Mouse (Mus musculus): ENCODE measurements around the gene Slc25a53. TPM values are rescaled to one million over a fixed set of nuclear protein-coding genes. Genes with fewer than 3 reads are reported as not detected.
"Not testable (repeated sequence)": the region's sequence is repeated elsewhere in the genome, so short reads cannot be mapped to it uniquely, and the experiment has no call there.

The Slc25a53 gene
- polyA plus RNA-seq, 1 experiment, result 10.0 TPM

DNA sequence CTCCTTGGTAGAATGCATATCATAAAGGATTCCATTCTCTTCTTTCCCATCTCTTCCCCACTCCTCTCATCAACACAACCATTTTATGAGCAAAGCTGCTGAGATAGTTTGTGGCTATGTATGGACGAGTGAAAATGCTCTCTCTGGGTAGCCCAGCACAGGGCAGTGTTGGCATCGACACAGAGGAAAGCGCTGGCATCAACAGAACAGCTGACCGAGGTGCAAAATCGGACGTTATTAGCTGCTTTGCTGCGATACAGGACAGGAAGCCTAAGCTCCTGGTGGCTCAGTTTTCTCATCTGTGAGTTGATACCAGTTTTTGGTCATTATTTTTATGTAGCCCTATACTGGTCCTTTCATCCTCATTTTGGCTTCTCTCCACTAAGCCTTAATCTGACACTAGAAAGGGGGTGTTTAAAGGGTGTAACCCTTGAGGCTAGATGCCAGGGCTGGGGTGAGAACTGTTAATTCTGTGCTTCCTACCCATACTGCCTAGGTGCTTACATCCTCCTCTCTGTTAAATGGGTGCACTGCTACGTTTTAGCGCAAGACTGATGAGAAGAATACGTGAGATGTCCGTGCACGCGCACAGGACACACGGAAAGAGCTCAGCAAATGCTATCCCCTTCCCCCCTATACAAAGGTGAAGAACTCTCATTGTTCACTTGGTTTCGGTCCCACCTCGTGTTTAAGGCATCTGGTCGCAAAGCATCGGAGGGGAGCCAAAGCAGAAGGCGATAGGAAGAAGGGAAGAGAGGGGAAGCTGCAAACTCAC, 45.7 kb downstream of the Slc25a53 start:
- H3K27ac ChIP-seq (replicated peaks; ENCODE audit: low read depth, low read length), result no peak overlapping the region

GRCm38 (mm10) chrX:136991274-136991673, 46.8 kb downstream of the Slc25a53 start:
- Histone ChIP-seq H3K4me1 (ENCODE audit: control insufficient read depth, insufficient read depth, insufficient read length, low read length) (no peaks in the 10 kb centered on the region), H3K27ac (replicated peaks; ENCODE audit: low read depth, low read length) (no peak overlapping the region), H3K4me3 (ENCODE audit: insufficient read depth, low read depth, low read length) (no peak overlapping the region)

More for the DNA sequence above, 45.7 kb downstream of the Slc25a53 start:
- Histone ChIP-seq H3K4me3 (ENCODE audit: insufficient read depth, low read depth, low read length) (peak overlapping the region; percentile 31), H3K4me1 (ENCODE audit: control insufficient read depth, insufficient read depth, insufficient read length, low read length) (no peaks in the 10 kb centered on the region)

- Histone ChIP-seq H3K4me1 (ENCODE audit: control insufficient read depth, insufficient read depth, insufficient read length, low read length) (no peaks in the 10 kb centered on the region), H3K4me3 (ENCODE audit: insufficient read depth, low read depth, low read length) (no peak overlapping the region), H3K27ac (replicated peaks; ENCODE audit: low read depth, low read length) (no peak overlapping the region)
Observed at GRCm38 (mm10) chrX:136986039-136986438, 52.1 kb downstream of the Slc25a53 start.

DNA sequence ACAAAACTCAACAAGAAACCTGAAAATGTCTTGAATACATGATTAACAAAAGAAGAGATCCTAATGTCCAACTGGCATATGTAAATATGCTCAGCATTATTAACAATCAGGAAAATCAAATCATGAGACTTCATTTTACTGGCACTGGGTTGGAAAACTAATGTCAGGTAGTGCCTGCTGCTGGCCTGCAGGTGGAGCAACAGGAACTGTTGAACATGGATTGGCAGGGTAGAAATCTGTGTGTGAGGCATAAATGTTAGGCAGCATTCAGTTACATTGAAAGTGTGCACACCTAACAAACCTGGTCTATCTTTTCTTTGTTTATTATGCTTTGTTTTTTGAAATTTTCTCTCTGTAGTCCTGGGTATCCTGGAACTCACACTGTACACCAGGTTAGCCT, 59.5 kb downstream of the Slc25a53 start:
- Histone ChIP-seq H3K4me1 (ENCODE audit: control insufficient read depth, insufficient read depth, insufficient read length, low read length) (no peaks in the 10 kb centered on the region), H3K27ac (replicated peaks; ENCODE audit: low read depth, low read length) (no peak overlapping the region), H3K4me3 (ENCODE audit: insufficient read depth, low read depth, low read length) (no peak overlapping the region)

DNA sequence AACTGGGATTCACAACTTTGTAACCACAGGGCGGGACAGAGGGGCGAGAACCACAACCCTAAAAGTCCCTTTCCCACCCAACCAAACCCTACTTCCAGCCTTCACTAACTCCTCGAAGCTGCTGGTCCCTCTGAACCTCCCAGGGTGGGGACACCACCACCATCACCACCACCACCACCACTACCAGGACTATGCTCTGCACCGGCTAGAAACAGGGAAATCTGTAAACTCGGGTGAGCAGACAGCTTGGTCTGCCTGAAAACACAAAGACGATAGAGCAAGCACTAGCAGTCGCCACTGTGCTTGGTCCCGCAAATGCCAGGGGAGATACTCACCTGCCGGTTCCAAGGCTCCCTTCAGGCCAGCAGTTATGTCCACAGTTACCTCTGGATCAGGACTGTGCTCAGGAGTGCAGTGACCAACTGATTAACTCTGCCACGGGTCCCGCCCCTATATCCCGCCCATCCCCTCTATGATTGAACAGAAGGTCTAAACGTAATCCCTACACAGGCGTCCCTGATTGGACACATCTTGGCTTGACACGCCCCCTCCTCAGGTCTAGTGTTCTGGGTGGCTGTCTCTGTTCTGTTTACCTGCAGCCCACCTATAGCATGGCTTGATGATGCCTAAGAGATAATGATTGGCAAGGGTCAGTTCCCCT, 61.5 kb downstream of the Slc25a53 start, which contains the start of the genes Tmsb15l and Tmsb15b1:
Gene Tmsb15l (minus strand): TSS at position 446 of the 661 bp plus-strand sequence.
Gene Tmsb15b1 (minus strand): TSS at position 451 of the 661 bp plus-strand sequence.
- H3K4me3 ChIP-seq (ENCODE audit: insufficient read depth, low read depth, low read length), result peak within 1 kb of the TSS; percentile 53
- H3K27ac ChIP-seq (replicated peaks; ENCODE audit: low read depth, low read length), result no peak within 1 kb of the TSS
- no peaks in the 10 kb centered on the region for H3K4me1 ChIP-seq (ENCODE audit: control insufficient read depth, insufficient read depth, insufficient read length, low read length)

DNA sequence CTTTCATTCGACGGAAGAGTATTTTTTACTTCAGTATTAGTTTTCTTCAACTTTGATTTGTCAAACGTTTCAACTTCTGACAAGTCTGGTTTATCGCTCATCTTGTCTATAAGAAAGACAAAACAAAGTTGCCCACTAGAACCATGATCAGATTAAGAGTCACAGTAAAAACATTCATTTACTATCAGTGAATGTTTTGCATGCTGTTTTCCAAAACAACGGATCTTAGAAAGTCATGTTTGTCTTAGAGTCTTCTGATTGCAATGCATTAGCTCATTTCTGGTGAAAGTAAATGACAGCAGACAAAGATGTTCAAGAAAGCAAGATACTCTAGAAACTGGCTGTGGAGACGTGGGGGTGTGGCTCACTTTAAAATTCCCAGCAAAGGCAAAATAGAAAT, 62.7 kb downstream of the Slc25a53 start, which contains the start of gene Tmsb15b2:
Gene Tmsb15b2 (minus strand): TSS at position 101 of the 400 bp plus-strand sequence.
- H3K4me3 ChIP-seq (ENCODE audit: insufficient read depth, low read depth, low read length), result peak within 1 kb of the TSS; percentile 53
- not testable (repeated sequence) for H3K4me1 ChIP-seq (ENCODE audit: control insufficient read depth, insufficient read depth, insufficient read length, low read length); H3K27ac ChIP-seq (replicated peaks; ENCODE audit: low read depth, low read length)

DNA sequence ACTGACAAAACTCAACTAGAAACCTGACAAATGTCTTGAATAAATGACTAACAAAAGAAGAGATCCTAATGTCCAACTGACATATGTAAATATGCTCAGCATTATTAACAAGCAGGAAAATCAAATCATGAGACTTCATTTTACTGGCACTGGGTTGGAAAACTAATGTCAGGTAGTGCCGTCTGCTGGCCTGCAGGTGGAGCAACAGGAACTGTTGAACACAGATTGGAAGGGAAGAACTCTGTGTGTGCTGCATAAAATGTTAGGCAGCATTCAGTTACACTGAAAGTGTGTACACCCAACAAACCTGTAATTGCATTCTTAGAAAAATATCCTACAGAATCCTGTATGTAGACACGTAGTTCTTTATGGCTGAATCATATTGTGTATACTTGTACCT, 78.4 kb downstream of the Slc25a53 start:
- Histone ChIP-seq H3K27ac (replicated peaks; ENCODE audit: low read depth, low read length) (no peak overlapping the region), H3K4me1 (ENCODE audit: control insufficient read depth, insufficient read depth, insufficient read length, low read length) (no peaks in the 10 kb centered on the region), H3K4me3 (ENCODE audit: insufficient read depth, low read depth, low read length) (no peak overlapping the region)

DNA sequence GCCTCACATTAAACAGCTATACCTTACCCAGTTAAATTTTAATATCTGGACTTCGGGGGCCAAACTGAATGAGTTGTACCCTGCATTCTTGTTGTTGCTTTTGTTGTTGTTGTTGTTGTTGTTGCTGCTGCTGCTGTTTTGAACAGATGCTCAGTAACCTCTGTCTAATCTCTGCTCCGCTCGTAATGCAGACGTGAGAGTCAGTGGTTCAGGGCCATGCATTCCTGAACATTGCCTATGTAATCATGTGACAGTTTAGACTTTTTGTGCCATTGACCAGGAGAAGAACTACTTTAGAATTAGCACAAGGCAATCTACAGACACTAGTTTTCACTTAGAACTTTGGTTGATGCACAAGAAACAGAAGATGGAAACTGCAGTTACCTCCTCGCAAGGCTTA, 79.8 kb downstream of the Slc25a53 start:
- not testable (repeated sequence) for H3K27ac ChIP-seq (replicated peaks; ENCODE audit: low read depth, low read length); H3K4me1 ChIP-seq (ENCODE audit: control insufficient read depth, insufficient read depth, insufficient read length, low read length); H3K4me3 ChIP-seq (ENCODE audit: insufficient read depth, low read depth, low read length)

GRCm38 (mm10) chrX:136957583-136958279, 80.4 kb downstream of the Slc25a53 start:
- not testable (repeated sequence) for H3K4me1 ChIP-seq (ENCODE audit: control insufficient read depth, insufficient read depth, insufficient read length, low read length); H3K27ac ChIP-seq (replicated peaks; ENCODE audit: low read depth, low read length); H3K4me3 ChIP-seq (ENCODE audit: insufficient read depth, low read depth, low read length)

- H3K4me3 ChIP-seq (ENCODE audit: insufficient read depth, low read depth, low read length), result no peak overlapping the region
Observed at GRCm38 (mm10) chrX:136937985-136938384, 100.1 kb downstream of the Slc25a53 start.

More at GRCm38 (mm10) chrX:136937985-136938384, 100.1 kb downstream of the Slc25a53 start:
- Histone ChIP-seq H3K27ac (replicated peaks; ENCODE audit: low read depth, low read length) (no peak overlapping the region), H3K4me1 (ENCODE audit: control insufficient read depth, insufficient read depth, insufficient read length, low read length) (no peaks in the 10 kb centered on the region)

Other genes starting within 250 kb of the Slc25a53 start
- 3.8 and 5.3 TPM in 2 replicates for gene Plp1, start 215.6 kb downstream of the Slc25a53 start, polyA plus RNA-seq (2012; ENCODE audit: insufficient read depth, insufficient read length, missing spikeins)
- not detected in 2 replicates for gene Rab9b, start 169.5 kb downstream of the Slc25a53 start, polyA plus RNA-seq (2012; ENCODE audit: insufficient read depth, insufficient read length, missing spikeins)
- not detected in 2 replicates for gene H2bfm, start 111.0 kb downstream of the Slc25a53 start, polyA plus RNA-seq (2012; ENCODE audit: insufficient read depth, insufficient read length, missing spikeins)
- not detected in 2 replicates for gene Tmsb15b2, start 62.8 kb downstream of the Slc25a53 start, polyA plus RNA-seq (2012; ENCODE audit: insufficient read depth, insufficient read length, missing spikeins)
- gene Tmsb15l, start 61.4 kb downstream of the Slc25a53 start, polyA plus RNA-seq (2012; ENCODE audit: insufficient read depth, insufficient read length, missing spikeins), result not detected in 2 replicates
- gene Tmsb15b1, start 61.4 kb downstream of the Slc25a53 start, polyA plus RNA-seq (2012; ENCODE audit: insufficient read depth, insufficient read length, missing spikeins), result 6.8 and 12.3 TPM in 2 replicates
- not detected in 2 replicates for gene Zcchc18, start 45.1 kb downstream of the Slc25a53 start, polyA plus RNA-seq (2012; ENCODE audit: insufficient read depth, insufficient read length, missing spikeins)
- gene Fam199x, start 11.3 kb upstream of the Slc25a53 start, polyA plus RNA-seq (2012; ENCODE audit: insufficient read depth, insufficient read length, missing spikeins), result 3.0 and 3.1 TPM in 2 replicates
- not detected in 2 replicates for gene Esx1, start 83.8 kb upstream of the Slc25a53 start, polyA plus RNA-seq (2012; ENCODE audit: insufficient read depth, insufficient read length, missing spikeins)

Data from brown adipose tissue, adult 24 weeks (tissue).